Mouse (Mus musculus): Measurements from ENCODE around the gene Txk.

- no peak for TF ChIP-seq CTCF (IDR thresholded peaks at IDR 0.05; ENCODE audit: borderline replicate concordance, extremely low read depth, insufficient read depth, insufficient read length)
- TF ChIP-seq POLR2A (IDR thresholded peaks at IDR 0.05; ENCODE audit: borderline replicate concordance, extremely low read depth, insufficient read depth, insufficient read length, poor library complexity, severe bottlenecking): no peak
Measured at GRCm38 (mm10) chr5:72735763-72736162, 16.8 kb downstream of the Txk start.
